Mouse (Mus musculus): Measurements from ENCODE around the gene Wfdc13. TPM values are rescaled to one million over a fixed set of nuclear protein-coding genes. Genes with fewer than 3 reads are reported as not detected.

Gene Wfdc13
- not detected for total RNA-seq (2023)

DNA sequence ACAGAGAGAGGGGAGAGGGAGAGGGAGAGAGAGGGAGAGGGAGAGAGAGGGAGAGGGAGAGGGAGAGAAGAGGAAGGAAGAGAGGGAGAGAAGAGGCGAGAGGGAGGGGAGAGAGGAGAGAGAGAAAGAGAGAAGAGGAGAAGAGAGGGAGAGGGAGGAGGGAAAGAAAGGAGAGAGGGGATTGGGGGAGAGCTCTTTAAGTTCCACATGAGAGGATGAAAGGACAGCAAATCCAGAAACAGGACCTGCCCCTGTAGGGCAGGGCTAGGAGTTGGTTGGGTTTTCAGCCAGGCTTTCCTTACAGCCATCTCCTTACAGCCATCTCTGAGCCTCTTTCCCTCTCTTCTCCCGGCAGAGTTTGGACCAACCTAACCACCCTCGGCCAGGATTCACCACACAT lies at the start of gene Wfdc13:
Gene Wfdc13, plus strand, starts transcription at position 301 of the 400 bp plus-strand sequence.

DNA sequence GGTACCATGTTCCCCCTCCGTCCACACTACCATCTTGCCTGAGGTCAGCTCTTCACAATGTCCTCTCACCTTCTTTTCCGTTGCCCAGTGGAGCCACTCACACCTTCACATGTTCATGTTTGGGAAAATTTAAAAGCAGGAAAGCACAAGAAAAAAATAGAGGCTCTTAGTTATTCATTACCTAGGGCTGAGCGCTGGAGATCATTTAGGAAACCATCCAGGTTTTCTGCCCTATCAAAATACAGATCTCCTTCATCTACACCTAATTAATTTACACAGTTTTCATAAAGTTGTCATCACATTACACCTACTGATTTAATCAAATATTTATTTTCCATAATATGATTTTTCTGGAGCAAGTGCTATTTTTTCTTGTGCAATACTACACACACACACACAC lies 46.2 kb upstream of the Wfdc13 start, which contains the start of gene Wfdc16:
Gene Wfdc16, minus strand, starts transcription at position 101 of the 400 bp plus-strand sequence.

DNA sequence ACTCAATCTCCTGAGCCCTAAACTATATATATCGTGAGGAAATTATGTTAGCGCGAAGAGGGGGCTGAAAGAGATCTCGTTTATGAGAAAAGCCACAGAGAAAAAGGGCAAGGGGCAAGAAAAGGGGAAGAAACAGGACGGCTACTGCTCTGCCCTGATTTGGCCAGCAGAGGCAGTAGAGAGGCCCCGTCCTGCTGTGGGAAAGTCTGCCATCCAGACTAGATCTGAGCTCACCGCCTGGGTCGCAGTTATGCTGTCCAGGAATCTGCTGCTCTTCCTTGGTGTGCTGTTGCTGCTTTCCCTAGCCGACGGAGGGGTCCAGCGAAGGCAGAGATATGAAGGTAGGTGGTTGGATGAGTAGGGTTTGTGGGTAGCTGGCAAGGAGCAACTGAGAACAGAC lies 29.0 kb upstream of the Wfdc13 start, which contains the start of gene Wfdc10:
Gene Wfdc10, plus strand, starts transcription at position 189 of the 400 bp plus-strand sequence.

DNA sequence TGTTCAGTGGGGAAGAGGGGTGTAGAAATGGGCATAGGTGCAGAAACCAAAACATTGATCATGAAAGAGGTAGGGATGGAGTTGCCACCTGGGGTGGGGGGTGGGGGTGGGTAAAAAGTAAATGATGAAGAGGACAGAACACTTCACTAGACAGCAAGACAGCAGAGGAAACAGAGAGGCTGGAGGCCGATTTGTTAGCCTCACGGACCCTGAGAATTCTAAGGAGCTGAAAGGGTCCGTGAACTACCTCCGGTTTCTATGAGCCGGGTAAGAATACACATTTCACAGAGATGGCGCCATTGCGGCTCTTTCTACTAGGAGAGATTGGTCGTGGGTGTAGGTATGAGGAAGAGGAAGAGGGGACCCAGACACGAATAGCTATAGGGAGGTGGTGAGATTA lies 28.4 kb upstream of the Wfdc13 start, which contains the start of gene Wfdc9:
Gene Wfdc9, minus strand, starts transcription at position 101 of the 400 bp plus-strand sequence.

DNA sequence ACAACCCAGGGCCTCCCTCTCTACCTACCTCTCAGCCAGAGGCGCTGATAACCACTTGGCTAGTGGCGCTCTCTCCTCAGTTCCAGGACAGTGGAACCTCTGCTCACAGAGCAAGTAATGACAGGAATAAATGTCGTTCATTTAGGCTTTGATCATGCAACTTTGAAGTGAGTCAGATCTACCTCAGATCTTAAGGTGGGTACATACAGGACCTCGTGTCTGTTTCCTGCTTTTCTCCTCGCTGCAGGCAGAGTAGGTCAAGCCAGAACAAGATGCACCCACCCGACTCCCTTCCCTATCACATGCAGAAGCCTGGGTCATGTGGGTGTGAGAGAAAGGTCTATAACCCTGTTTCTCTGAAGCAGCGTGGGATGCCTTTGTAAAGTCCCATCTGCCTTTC lies 10.9 kb upstream of the Wfdc13 start, which contains the start of gene Wfdc11:
Gene Wfdc11, minus strand, starts transcription at position 101 of the 400 bp plus-strand sequence.

DNA sequence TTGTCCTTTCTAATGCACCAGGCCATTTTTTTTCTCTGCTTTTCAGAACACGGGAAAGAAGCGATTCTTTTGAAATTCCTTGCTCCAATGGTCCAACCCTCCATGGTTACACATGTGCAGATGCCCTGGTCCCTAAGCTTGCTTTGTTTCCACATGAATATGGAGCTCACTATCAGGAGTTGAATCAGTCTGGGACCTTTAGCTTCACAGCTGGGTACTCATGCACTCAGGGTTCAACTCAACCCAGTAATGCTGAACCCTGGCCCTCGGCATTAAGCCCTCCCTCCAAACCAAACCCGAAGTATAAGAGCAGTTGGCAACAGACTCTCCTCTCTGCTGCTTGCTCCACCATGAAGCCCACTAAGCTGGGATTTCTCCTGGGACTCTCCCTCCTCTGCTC lies 13.3 kb downstream of the Wfdc13 start, which contains the start of gene Spint4:
Gene Spint4, plus strand, starts transcription at position 301 of the 400 bp plus-strand sequence.

DNA sequence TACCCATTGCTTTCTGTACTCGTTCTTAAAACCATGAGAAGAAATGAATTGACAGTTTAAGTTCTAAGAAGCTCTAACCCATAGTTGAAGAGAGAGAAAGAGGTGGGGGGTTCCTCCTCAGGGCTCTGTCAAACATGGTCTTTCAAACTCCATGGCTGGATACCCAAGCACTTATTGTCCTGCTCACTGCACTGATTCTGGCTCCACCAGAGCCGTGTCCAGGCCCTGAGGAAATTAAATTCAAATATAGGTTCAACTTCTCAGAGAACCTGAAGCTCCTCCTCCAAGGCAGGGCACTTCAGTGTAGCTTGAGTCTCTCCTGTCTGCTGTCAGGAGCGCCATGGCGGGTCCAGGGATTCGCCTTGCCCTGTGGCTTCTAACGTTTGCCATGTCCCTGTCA lies 30.1 kb downstream of the Wfdc13 start, which contains the start of gene Spint5:
Gene Spint5, plus strand, starts transcription at position 301 of the 400 bp plus-strand sequence.

Other genes with a start within 250 kb of the Wfdc13 start
- 12.5 TPM for gene Sdc4, start 241.2 kb upstream of the Wfdc13 start, total RNA-seq (2023)
- gene Sys1, start 228.1 kb upstream of the Wfdc13 start, total RNA-seq (2023) = 55.4 TPM
- gene Gm20458, start 224.1 kb upstream of the Wfdc13 start, total RNA-seq (2023) = 0.56 TPM
- not detected for gene Trp53tg5, start 211.4 kb upstream of the Wfdc13 start, total RNA-seq (2023)
- 4.5 TPM for gene Dbndd2, start 199.0 kb upstream of the Wfdc13 start, total RNA-seq (2023)
- gene Pigt, start 187.6 kb upstream of the Wfdc13 start, total RNA-seq (2023) = 67.9 TPM
- not detected for gene Wfdc2, start 122.7 kb upstream of the Wfdc13 start, total RNA-seq (2023)
- not detected for gene Spint3, start 111.6 kb upstream of the Wfdc13 start, total RNA-seq (2023)
- not detected for gene Wfdc6a, start 99.7 kb upstream of the Wfdc13 start, total RNA-seq (2023)
- not detected for gene Eppin, start 91.5 kb upstream of the Wfdc13 start, total RNA-seq (2023)
- gene Wfdc6b, start 71.6 kb upstream of the Wfdc13 start, total RNA-seq (2023) = not detected
- gene Wfdc8, start 71.5 kb upstream of the Wfdc13 start, total RNA-seq (2023) = not detected
- not detected for gene Wfdc16, start 46.3 kb upstream of the Wfdc13 start, total RNA-seq (2023)
- not detected for gene Wfdc10, start 29.1 kb upstream of the Wfdc13 start, total RNA-seq (2023)
- gene Wfdc9, start 28.5 kb upstream of the Wfdc13 start, total RNA-seq (2023) = not detected
- gene Wfdc11, start 11.0 kb upstream of the Wfdc13 start, total RNA-seq (2023) = not detected
- gene Spint4, start 13.4 kb downstream of the Wfdc13 start, total RNA-seq (2023) = not detected
- not detected for gene Spint5, start 30.2 kb downstream of the Wfdc13 start, total RNA-seq (2023)
- gene Wfdc3, start 60.8 kb downstream of the Wfdc13 start, total RNA-seq (2023) = not detected
- 49.4 TPM for gene Dnttip1, start 60.9 kb downstream of the Wfdc13 start, total RNA-seq (2023)
- gene Ube2c, start 84.8 kb downstream of the Wfdc13 start, total RNA-seq (2023) = 2.8 TPM
- 1.2 TPM for gene Tnnc2, start 94.9 kb downstream of the Wfdc13 start, total RNA-seq (2023)
- gene Snx21, start 100.7 kb downstream of the Wfdc13 start, total RNA-seq (2023) = 0.35 TPM
- gene Acot8, start 119.8 kb downstream of the Wfdc13 start, total RNA-seq (2023) = 33.9 TPM
- 2.2 TPM for gene Zswim3, start 120.0 kb downstream of the Wfdc13 start, total RNA-seq (2023)
- gene Zswim1, start 137.6 kb downstream of the Wfdc13 start, total RNA-seq (2023) = 10.8 TPM
- gene Spata25, start 143.4 kb downstream of the Wfdc13 start, total RNA-seq (2023) = not detected
- gene Ctsa, start 147.8 kb downstream of the Wfdc13 start, total RNA-seq (2023) = 103 TPM
- gene Neurl2, start 148.3 kb downstream of the Wfdc13 start, total RNA-seq (2023) = 0.59 TPM
- gene Pltp, start 172.6 kb downstream of the Wfdc13 start, total RNA-seq (2023) = 2.6 TPM
- 144 TPM for gene Pcif1, start 194.2 kb downstream of the Wfdc13 start, total RNA-seq (2023)
- gene Zfp335, start 226.7 kb downstream of the Wfdc13 start, total RNA-seq (2023) = 53.7 TPM